Mouse (Mus musculus): ENCODE results near the gene Ptprk.

The Ptprk gene

GRCm38 (mm10) chr10:28096007-28096406 is 21.4 kb downstream of the Ptprk start:
- no peak for DNase-seq (ENCODE audit: low read depth, low spot score)
- Histone ChIP-seq H3K36me3 (ENCODE audit: control insufficient read depth, insufficient read depth, low read length, poor library complexity, severe bottlenecking) (no peaks in the 10 kb centered on the region), H3K27me3 (ENCODE audit: control insufficient read depth, insufficient read depth, low read length, poor library complexity, severe bottlenecking) (no peaks in the 10 kb centered on the region)

GRCm38 (mm10) chr10:28097637-28098036 is 23.0 kb downstream of the Ptprk start:
- Histone ChIP-seq H3K27me3 (ENCODE audit: control insufficient read depth, insufficient read depth, low read length, poor library complexity, severe bottlenecking) (no peaks in the 10 kb centered on the region), H3K36me3 (ENCODE audit: control insufficient read depth, insufficient read depth, low read length, poor library complexity, severe bottlenecking) (no peaks in the 10 kb centered on the region)
- DNase-seq (ENCODE audit: low read depth, low spot score): no peak

- DNase-seq (ENCODE audit: low read depth, low spot score): no peak
- Histone ChIP-seq H3K36me3 (ENCODE audit: control insufficient read depth, insufficient read depth, low read length, poor library complexity, severe bottlenecking) (no peaks in the 10 kb centered on the region), H3K27me3 (ENCODE audit: control insufficient read depth, insufficient read depth, low read length, poor library complexity, severe bottlenecking) (no peaks in the 10 kb centered on the region)
These were observed 24.3 kb downstream of the Ptprk start for GRCm38 (mm10) chr10:28098923-28099322.

- no peaks in the 10 kb centered on the region for H3K36me3 ChIP-seq (ENCODE audit: control insufficient read depth, insufficient read depth, low read length, poor library complexity, severe bottlenecking)
- H3K27me3 ChIP-seq (ENCODE audit: control insufficient read depth, insufficient read depth, low read length, poor library complexity, severe bottlenecking): no peaks in the 10 kb centered on the region
- DNase-seq (ENCODE audit: low read depth, low spot score): no peak
These were observed 28.8 kb downstream of the Ptprk start for GRCm38 (mm10) chr10:28103406-28103906.

- Histone ChIP-seq H3K27me3 (ENCODE audit: control insufficient read depth, insufficient read depth, low read length, poor library complexity, severe bottlenecking) (no peaks in the 10 kb centered on the region), H3K36me3 (ENCODE audit: control insufficient read depth, insufficient read depth, low read length, poor library complexity, severe bottlenecking) (no peaks in the 10 kb centered on the region)
- no peak for DNase-seq (ENCODE audit: low read depth, low spot score)
These were observed 29.3 kb downstream of the Ptprk start for GRCm38 (mm10) chr10:28103924-28104323.

GRCm38 (mm10) chr10:28105247-28105646 is 30.6 kb downstream of the Ptprk start:
- Histone ChIP-seq H3K27me3 (ENCODE audit: control insufficient read depth, insufficient read depth, low read length, poor library complexity, severe bottlenecking) (no peaks in the 10 kb centered on the region), H3K36me3 (ENCODE audit: control insufficient read depth, insufficient read depth, low read length, poor library complexity, severe bottlenecking) (no peaks in the 10 kb centered on the region)
- no peak for DNase-seq (ENCODE audit: low read depth, low spot score)

GRCm38 (mm10) chr10:28112826-28113589 is 38.4 kb downstream of the Ptprk start:
- Histone ChIP-seq H3K36me3 (ENCODE audit: control insufficient read depth, insufficient read depth, low read length, poor library complexity, severe bottlenecking) (no peaks in the 10 kb centered on the region), H3K27me3 (ENCODE audit: control insufficient read depth, insufficient read depth, low read length, poor library complexity, severe bottlenecking) (no peaks in the 10 kb centered on the region)
- DNase-seq (ENCODE audit: low read depth, low spot score): no peak

- Histone ChIP-seq H3K36me3 (ENCODE audit: control insufficient read depth, insufficient read depth, low read length, poor library complexity, severe bottlenecking) (no peaks in the 10 kb centered on the region), H3K27me3 (ENCODE audit: control insufficient read depth, insufficient read depth, low read length, poor library complexity, severe bottlenecking) (no peaks in the 10 kb centered on the region)
- no peak for DNase-seq (ENCODE audit: low read depth, low spot score)
These were observed 39.3 kb downstream of the Ptprk start for GRCm38 (mm10) chr10:28113879-28114278.

GRCm38 (mm10) chr10:28116982-28117381 is 42.4 kb downstream of the Ptprk start:
- Histone ChIP-seq H3K36me3 (ENCODE audit: control insufficient read depth, insufficient read depth, low read length, poor library complexity, severe bottlenecking) (no peaks in the 10 kb centered on the region), H3K27me3 (ENCODE audit: control insufficient read depth, insufficient read depth, low read length, poor library complexity, severe bottlenecking) (no peaks in the 10 kb centered on the region)
- DNase-seq (ENCODE audit: low read depth, low spot score): no peak

GRCm38 (mm10) chr10:28118783-28119365 is 44.3 kb downstream of the Ptprk start:
- Histone ChIP-seq H3K27me3 (ENCODE audit: control insufficient read depth, insufficient read depth, low read length, poor library complexity, severe bottlenecking) (no peaks in the 10 kb centered on the region), H3K36me3 (ENCODE audit: control insufficient read depth, insufficient read depth, low read length, poor library complexity, severe bottlenecking) (no peaks in the 10 kb centered on the region)
- no peak for DNase-seq (ENCODE audit: low read depth, low spot score)

GRCm38 (mm10) chr10:28123881-28124280 is 49.3 kb downstream of the Ptprk start:
- no peaks in the 10 kb centered on the region for H3K36me3 ChIP-seq (ENCODE audit: control insufficient read depth, insufficient read depth, low read length, poor library complexity, severe bottlenecking)
- DNase-seq (ENCODE audit: low read depth, low spot score): no peak

GRCm38 (mm10) chr10:28128011-28128410 is 53.4 kb downstream of the Ptprk start:
- no peak for DNase-seq (ENCODE audit: low read depth, low spot score)
- Histone ChIP-seq H3K36me3 (ENCODE audit: control insufficient read depth, insufficient read depth, low read length, poor library complexity, severe bottlenecking) (no peaks in the 10 kb centered on the region), H3K27me3 (ENCODE audit: control insufficient read depth, insufficient read depth, low read length, poor library complexity, severe bottlenecking) (no peaks in the 10 kb centered on the region)

More at GRCm38 (mm10) chr10:28123881-28124280, 49.3 kb downstream of the Ptprk start:
- H3K27me3 ChIP-seq (ENCODE audit: control insufficient read depth, insufficient read depth, low read length, poor library complexity, severe bottlenecking): no peaks in the 10 kb centered on the region

GRCm38 (mm10) chr10:28128450-28128849 is 53.8 kb downstream of the Ptprk start:
- H3K36me3 ChIP-seq (ENCODE audit: control insufficient read depth, insufficient read depth, low read length, poor library complexity, severe bottlenecking): no peaks in the 10 kb centered on the region
- H3K27me3 ChIP-seq (ENCODE audit: control insufficient read depth, insufficient read depth, low read length, poor library complexity, severe bottlenecking): no peaks in the 10 kb centered on the region
- DNase-seq (ENCODE audit: low read depth, low spot score): no peak

- DNase-seq (ENCODE audit: low read depth, low spot score): no peak
- no peaks in the 10 kb centered on the region for H3K27me3 ChIP-seq (ENCODE audit: control insufficient read depth, insufficient read depth, low read length, poor library complexity, severe bottlenecking)
- no peaks in the 10 kb centered on the region for H3K36me3 ChIP-seq (ENCODE audit: control insufficient read depth, insufficient read depth, low read length, poor library complexity, severe bottlenecking)
These were observed 55.8 kb downstream of the Ptprk start for GRCm38 (mm10) chr10:28130422-28130821.

GRCm38 (mm10) chr10:28133770-28134169 is 59.1 kb downstream of the Ptprk start:
- H3K36me3 ChIP-seq (ENCODE audit: control insufficient read depth, insufficient read depth, low read length, poor library complexity, severe bottlenecking): no peaks in the 10 kb centered on the region
- DNase-seq (ENCODE audit: low read depth, low spot score): no peak
- H3K27me3 ChIP-seq (ENCODE audit: control insufficient read depth, insufficient read depth, low read length, poor library complexity, severe bottlenecking): no peaks in the 10 kb centered on the region
